Mouse (Mus musculus) gastrocnemius, postnatal 36 days (tissue): Measurements from ENCODE around the gene Elmo3. TPM values are rescaled to one million over a fixed set of nuclear protein-coding genes. Genes with fewer than 3 reads are reported as not detected.

Experiments used
- DNase-seq, 2 experiments: peaks; one replicate each; pipeline ENCODE4 v3.0.0; 2022
- intact Hi-C: fragments of 180-260 bp; cut with DNase I; formaldehyde crosslinking; loops from one replicate; pipeline ENCODE4 v1.15.1; 2025
- total RNA-seq, 2 experiments: library from RNA; stranded (reverse); gene quantifications; 2 replicates each; pipeline ENCODE4 v1.2.3; 2021

The Elmo3 gene
- total RNA-seq, 2 experiments from 2014 or later: 0.66 to 0.94 TPM

DNA sequence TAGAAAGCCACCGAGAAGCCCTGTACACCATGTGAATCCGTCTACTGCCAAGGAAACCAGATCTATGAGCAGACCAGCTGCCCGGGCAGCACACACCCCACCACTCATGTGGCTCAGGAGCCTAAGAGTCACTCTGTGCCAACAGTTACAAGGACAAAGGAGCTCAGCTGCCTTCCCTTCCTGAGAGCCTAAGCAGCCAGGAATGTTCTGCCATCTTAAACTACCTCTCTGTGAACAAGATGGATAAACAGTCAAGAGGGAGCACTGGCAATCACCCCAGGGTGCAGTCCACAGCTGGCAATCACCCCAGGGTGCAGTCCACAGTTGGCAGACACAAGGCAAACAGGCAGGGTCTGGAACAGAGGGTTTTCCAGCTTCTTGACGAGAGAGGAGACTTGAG is 12.5 kb downstream of the Elmo3 start:
- no peak for DNase-seq
- intact Hi-C loops: no loop called here

DNA sequence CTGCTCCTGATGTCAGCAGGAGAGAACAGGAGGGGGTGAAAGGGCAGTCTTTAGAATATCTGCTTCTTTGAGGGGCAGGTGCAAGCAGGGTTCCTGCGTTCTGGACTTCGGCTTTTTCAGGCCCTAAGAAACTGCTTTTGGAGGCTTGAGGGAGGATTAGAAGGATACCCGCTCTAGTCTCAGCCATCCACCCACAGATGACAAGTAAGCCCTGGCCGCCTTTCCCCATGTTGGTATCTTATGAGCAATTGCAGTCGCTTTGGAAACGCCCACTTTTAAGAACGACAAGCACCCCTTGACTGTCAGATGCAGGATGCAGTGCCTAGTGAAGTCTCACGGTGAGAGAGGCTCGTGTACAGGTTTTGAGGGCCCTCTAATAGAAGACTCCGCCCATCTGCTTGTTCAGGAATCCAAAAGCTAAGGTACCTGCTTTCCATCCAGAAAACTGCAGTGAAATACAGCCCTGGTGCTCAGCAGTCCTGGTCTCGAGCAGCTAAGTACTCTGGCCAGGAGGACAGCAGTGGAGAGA is 13.3 kb downstream of the Elmo3 start:
- DNase-seq: no peak
- intact Hi-C loops: no loop called here

DNA sequence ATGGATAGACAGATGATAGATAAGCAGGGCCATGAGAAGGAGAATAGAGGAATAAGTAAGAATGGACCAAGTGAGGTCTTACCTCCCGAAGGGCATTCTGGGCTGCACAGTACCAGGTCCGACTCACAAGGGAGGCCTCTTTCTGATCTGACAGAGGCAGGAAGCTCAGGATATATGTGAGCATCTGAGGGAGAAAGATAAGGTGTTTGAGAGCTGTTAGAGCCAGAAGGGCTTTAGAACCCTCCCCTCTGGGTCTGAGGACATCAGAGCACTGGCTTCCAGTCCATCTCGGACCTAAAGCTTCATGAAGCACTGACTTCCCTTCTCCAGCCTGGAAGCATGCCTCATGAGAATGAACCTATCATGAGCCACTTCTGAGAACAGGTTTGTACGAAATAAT is 17.8 kb downstream of the Elmo3 start:
- DNase-seq: no peak

DNA sequence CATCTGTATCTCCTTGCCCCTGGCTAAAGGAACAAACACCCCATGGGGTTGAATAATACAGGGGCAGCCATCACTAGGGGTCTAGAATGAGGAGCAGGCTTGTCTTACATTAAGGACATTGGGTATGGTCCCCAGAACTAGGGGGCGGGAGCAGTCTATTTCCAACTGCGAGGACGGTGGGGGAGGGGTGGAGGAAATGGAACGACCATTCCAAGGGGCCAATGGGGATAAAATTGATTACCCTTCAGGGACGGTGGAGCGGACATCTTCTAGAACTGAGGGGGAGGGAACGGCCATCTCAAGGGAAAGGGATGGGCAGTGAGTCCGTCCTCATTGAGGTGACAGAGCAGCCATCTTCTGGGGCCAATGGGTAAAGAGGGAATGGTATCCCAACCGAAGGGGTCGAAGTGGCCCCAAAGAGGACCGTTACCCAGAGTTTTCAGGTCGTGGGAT is 20.3 kb downstream of the Elmo3 start:
- DNase-seq: no peak
- intact Hi-C loops: no loop called here

More for the DNA sequence above, 17.8 kb downstream of the Elmo3 start:
- intact Hi-C loops: no loop called here

DNA sequence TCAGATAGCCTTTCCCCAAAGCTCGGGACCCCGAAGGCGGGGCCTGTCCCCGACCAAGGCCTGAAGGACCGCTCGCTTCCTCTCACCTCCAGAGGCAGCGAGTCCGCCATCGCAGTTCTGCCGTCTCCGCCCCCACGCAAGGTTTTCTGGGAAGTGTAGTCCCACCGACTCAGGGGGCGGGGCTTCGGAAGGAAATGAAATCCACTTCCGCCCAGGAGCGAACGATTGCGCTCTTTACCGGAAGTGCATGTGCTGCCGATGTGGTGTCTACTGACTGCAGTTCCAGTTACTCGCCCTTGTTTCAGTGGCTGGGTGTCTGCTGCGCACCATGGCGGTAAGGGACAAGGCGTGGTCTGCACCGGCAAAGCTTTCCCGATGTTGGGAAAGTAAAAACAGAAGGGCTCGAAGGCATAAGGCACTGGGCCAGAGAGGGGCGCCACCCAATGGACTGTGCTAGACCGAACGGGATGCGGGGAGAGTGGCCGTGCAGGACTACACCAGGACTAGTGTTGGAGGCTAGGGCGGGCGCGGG is 20.8 kb downstream of the Elmo3 start, which contains the start of the genes Lrrc29 and Tmem208:
Gene Lrrc29, minus strand, starts transcription at position 138 of the 532 bp plus-strand sequence.
Gene Tmem208, plus strand, starts transcription at position 214 of the 532 bp plus-strand sequence.
- intact Hi-C loops: no loop called here
- DNase-seq: peak; percentile 91 to 95

DNA sequence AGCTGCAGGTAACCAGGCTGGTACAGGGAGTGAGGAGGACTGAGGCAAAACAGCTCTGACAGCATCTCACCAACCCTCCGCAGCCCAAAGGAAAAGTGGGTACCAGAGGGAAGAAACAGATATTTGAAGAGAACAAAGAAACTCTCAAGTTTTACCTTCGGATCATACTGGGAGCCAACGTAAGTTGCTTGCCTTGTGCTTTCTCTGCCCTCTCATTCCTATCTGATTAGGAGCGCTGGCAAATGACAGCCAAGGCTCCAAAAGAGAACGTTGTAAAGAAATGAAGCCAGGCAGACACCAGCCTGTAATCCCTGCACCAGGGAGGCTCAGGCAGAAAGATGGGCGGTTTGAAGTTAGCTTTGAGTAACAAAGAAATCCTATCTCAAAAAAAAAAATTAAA is 21.6 kb downstream of the Elmo3 start:
- DNase-seq: no peak
- intact Hi-C loops: no loop called here

DNA sequence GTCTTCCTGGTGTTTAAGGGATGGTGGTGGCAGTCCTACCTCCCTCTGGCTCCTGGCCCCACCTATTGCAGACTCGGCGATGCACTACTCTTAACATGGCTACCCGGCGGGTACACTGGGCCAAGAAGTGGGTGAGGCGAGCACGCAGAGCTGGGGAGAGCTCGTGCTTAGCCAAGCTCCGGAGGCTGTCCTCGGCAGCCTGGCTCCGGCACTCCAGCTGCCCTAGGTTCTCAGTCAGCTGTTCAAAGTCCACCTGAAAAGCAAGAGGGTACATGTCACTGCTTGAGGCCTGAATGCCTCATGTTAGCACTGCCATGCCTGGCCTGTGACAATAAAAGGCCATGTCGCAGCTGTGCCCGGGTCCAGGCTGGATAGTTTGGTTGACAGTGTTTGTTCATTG is 24.9 kb downstream of the Elmo3 start:
- intact Hi-C loops: no loop called here
- DNase-seq: no peak

DNA sequence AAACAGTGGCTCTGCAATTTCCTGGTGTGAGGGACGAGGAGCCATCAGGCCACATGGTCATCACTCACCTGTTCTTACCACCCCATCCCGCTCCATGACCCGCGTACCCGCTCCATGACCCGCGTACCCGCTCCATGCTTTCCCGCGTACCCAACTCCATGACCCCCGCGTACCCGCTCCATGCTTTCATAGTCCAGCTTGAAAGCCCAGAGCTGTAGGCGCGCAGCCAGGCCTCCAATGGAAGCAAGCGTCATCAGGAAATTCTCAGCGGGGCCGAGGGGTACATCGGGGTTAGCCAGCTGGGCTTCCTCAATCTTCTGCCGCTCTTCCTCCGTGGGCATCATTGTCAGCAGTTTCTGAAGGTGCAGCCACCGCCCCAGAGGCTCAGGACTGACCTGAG is 26.1 kb downstream of the Elmo3 start:
- intact Hi-C loops: no loop called here
- DNase-seq: no peak

DNA sequence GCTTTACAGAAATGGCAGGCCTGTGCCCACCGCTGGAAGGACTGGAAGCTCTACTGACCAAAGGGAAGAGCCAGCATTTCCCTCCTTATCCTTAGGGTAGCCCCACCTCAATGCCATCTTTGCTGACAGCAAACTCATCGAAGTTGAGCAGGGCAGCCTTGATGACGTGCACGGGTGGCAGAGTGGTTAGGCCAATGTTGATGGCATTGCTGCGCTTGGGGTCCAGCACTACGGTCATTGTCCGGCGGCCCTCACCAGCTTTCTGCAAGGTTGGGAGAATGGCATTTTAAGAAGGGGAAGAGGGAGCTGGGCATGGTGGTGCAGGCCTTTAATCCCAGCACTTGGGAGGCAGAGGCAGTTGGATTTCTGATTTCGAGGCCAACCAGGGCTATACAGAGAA is 26.5 kb downstream of the Elmo3 start:
- DNase-seq: no peak
- intact Hi-C loops: no loop called here

DNA sequence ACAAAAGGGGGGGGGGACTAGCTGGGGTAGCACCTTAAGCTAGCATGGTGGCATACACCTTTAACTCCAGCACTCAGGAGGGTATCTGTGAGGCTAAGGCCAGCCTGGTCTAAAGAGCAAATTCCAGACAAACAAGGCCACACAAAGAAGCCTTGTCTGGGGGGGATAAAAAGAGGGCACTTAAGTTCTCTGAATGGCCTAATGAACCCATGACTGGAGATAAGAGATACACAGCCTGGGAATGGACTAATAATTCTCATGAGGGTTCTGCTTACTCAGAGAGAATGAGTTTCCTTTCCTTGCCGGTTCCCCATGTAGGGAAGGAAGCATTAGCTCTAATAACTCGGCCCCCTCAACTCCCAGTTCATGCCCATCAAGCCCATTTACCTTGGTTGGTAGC is 27.1 kb downstream of the Elmo3 start:
- intact Hi-C loops: no loop called here
- no peak for DNase-seq

DNA sequence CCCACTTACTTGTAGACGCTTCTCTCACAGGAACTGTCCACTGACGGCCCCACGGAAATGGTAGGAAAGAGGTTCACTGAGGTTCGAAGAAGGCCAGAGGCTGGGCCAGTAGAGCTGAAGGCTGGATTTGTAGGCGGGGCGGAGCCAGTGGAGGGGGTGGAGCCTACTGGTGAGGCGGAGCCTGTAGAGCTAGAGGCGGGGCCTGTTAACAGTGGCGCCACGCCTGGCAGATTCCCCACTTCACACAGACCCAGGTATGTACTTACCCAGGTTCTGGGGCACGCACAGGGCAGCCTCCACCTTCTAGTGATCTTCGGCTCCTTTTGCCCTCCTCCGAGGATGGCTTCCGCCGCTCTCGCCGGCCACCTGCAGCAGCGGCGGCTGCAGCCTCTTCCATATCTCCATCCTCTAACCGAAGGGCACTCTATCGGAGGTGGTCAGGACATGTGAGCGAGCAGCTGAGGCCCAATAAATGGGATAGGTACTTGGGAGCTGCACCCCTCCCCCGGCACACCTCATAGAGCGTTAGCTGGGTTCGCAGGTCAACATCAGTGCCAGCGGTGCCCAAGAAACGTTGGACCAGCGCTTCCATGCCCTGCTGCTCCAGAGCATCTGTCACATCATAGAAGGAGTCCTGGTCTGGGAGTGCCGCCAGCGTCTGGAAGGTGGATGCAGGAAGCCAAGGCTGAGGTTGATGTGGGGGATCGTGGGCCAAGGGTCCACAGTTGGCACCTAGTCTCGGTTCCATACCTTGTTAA is 31.2 kb downstream of the Elmo3 start:
- no peak for DNase-seq
- intact Hi-C loops: no loop called here

DNA sequence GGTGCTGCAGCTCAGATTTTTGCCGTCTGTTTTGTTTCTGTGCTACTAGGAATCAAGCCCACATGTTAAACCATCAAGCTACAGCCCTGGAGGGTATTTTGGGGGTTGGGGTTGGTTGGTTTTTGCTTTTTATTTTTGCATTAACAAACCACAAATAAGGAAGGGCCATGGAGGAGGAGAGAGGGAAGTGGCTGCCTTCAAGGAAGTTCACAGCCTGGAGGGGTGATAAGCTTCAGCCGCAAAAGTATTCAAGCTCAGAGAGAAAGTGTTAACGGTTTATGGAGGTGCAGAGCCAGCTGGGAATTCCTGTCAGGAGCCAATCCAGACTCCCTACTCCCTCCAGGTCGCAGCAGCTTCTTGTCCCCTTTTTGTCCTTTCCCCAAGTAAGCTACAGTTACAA is 33.6 kb downstream of the Elmo3 start:
- DNase-seq: no peak
- intact Hi-C loops: no loop called here

DNA sequence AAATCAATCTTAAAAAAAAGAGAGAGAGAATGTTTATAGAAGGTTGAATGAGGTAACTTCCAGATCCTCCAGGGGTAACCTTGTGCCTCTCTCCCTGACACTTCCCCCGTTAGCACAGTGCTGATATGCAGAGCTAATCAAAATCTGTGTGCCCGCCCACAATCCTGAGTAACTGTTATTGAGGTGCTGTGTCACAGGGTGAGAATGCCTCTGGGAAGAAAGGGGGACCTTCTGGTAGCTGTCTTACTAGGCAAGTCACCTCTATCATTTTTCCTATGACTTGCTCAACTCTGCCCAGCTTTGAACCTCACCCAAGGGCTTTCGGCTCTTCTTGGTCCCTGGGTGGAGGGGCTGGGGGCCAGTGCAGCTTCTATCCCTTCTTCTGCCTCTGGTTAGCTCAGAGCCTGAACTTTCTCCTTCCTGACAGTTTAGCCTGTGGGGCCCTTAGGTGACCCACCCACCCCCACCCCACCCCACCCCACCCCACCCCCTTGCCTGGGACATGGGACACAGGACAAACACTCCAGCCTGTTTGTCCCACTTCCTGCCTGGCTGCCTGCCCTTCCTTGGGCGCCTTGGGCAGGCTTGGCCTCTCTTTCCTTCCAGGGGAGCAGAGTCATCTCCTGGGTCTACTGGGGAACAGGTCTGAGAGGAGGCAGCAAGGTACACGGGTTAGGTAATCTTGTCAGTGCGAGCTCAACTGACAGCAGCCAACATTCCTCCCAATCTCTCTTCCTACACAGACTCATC is 34.7 kb downstream of the Elmo3 start:
- intact Hi-C loops: no loop called here
- peak in 1 of 2 experiments; percentile 47 for DNase-seq

DNA sequence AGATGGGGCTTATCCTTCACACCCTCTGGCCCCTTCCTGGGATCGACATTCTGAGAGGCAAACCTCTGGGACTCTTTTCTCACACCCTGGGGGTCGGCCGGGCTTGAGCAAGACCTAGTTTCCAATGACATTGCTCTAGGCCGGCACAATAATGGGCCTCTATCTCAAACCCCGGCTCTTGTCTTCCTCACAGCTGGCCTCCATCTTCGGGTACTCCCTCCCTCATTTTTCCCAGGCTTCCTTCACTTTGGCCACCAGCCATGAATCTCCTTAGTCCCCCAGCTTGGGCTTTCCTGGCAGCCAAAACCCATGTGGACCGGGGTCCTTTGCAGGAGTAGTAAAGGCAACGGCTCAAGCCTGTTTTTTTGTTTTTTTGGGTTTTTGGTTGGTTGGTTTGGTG is 36.0 kb downstream of the Elmo3 start:
- intact Hi-C loops: no loop called here
- DNase-seq: no peak

DNA sequence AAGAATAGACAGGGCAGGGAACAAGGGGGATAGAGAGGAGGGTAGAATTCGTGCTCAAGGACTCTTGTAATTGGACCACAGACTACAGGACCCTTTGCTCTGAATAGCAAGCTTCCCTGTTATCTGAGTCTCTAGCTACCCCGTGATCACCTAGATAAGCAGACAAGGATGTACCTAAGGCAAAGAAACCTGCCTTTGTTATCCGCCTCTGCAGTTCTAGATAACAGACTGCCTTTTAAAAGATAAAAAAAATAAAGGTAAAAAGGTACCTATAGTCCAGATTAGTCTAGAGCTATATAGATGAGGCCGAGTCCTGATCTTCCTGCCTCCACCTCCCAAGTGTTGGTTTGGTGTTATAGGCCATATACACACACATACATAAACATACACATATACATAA is 37.4 kb downstream of the Elmo3 start:
- intact Hi-C loops: no loop called here
- no peak for DNase-seq

DNA sequence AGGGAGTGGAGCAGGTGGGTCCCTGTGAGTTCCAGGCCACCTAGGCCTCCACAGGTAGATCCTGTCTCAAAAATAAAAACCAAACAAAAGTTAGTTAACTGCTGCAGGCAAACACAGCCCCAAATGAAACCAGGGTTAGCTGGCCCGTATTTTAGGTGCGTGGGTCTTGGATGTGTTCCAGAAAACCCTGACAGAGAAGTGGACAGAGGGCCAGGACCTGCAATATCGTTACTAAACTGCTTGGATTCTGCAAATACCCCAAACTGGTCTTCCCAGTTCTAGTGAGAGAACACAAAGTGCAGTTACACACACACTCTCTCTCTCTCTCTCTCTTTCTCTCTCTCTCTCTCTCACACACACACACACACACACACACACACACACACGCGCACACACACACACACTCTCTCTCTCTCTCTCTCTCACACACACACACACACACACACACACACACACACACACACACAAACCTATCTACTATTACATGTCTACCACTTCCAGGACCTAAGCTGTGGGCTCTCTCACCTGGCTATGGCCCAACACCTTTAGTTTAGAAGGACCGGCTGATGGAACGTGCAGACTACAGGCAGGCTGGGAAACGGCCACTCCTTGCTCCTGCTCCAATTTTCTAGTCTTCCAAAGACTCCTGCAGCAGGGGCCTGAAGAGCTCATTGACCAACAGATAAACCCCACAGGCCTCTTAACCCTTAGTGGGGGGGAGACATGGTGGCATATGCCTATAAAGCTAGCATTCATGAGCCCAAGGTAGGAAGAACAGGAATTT is 38.6 kb downstream of the Elmo3 start:
- intact Hi-C loops: no loop called here

DNA sequence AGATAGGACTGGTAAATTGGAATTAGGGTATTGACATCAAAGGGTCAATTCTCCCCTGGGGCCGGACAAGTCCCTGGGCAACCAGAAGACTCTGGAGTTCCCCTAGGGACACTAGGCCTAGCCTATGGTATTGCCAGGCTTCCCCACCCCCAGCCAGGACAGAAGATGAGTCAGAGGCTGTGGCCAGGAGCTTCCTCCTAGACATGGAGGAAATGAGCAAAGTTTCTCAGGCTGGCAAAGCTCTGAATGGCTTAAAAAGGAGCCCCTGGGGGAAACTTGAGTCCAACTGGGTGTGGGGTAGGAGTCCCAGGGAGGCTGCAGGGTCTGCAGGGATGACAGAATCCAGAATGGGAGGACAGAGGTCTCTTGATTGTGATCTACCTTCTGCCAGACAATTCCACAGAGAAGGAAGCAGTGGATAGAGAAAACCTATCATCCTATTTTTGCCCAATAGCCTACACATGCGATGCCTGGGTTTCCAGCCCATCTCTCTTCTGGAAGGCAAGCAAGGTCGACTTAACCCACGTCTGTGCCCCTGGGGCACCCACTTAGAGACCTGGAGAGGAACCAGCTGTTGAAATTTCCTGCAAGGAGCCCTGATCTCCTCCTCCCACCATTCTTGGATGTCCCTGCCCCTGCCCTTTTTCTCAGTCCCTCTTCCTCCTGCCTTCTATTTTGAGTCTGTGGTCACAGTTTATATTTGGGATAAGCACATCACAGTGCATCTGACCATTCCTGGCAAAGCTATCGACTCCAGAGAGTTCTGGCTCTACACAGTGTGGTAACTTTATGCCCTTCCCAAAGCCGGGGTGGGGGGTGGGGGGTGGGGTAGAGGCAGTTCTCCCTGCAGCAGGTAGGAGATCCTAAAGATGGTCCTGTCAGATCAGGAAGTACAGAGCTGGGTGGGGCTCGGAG is 39.9 kb downstream of the Elmo3 start:
- no peak for DNase-seq
- intact Hi-C loops: no loop called here

More for the DNA sequence above, 38.6 kb downstream of the Elmo3 start:
- no peak for DNase-seq

DNA sequence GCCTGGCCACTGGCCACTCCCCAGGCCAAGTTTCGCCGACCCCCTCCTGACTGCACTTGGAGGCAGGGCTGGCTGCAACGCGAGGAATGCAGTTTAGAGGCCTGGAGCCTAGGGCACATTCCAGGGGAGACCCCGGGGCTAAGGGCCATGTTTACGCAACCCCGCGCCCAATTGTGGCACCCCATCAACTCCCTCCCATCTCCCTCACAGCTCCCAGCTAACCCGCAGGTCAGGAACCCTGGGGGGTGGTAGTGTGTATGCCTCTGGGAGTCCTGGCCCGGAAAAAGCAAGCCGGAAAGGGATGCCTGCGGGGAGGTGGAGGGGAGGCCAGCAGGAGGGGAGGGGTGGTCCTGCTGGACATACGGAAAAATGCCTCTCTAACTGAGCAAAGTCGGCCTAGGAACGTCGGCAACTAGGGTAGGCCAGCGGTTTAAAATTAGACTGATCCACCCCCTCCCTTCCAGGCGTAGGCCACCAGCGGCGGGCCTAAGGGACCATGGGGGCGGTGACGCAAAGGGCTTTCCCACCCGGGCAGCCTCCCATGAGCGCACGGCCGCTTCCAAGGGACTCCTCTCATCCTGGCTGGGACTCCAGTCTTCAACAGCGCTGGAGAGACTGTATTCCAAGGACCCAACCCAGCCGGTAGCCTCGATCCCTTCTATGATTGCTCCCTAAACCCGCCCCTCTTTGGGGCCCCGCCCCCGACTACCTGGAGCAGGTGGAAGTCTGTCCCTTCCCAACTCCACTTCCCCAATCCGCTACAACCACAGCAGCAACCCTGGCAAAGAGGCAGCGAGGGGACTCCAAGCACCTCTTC is 41.4 kb downstream of the Elmo3 start:
- intact Hi-C loops: no loop called here
- DNase-seq: peak; percentile 75 to 76
